12 mouse cellular contexts compared by ENCODE assay signal in genomic region chr2:160977248-160977647, GRCm38 (mm10).
A peak's percentile ranks its signal among the peaks of the same experiment; 100 is the strongest.
DNase-seq lines count a peak whose midpoint lies in the region; TF ChIP-seq lines count a peak whose summit lies in the region.
"Had no signal": no experiment of that assay in that cellular context is flagged by ENCODE, and none has a peak within 500 bp of the region (broad histone marks: within the 10 kb centered on the region; RNA-seq: fewer than 3 reads in every experiment).

No protein-coding gene starts in this region.

- no peaks in the 10 kb centered on the region for H3K79me2 ChIP-seq in MEL (ENCODE audit: control insufficient read depth, insufficient read depth, low read length, poor library complexity)

- TF ChIP-seq CTCF in layer of hippocampus, adult 2 months (conservative IDR thresholded peaks at IDR 0.05) = no peak
- no peak for TF ChIP-seq CTCF in MEL (IDR thresholded peaks at IDR 0.05 in 2 of 3, conservative IDR thresholded peaks at IDR 0.05 in 1 of 3; ENCODE audit: control insufficient read depth in 1 of 3, insufficient read depth in 1 of 3, low read depth in 2 of 3, low read length in 3 of 3, poor library complexity in 1 of 3, severe bottlenecking in 1 of 3)
- no peak for TF ChIP-seq CTCF in kidney, adult 2 months (conservative IDR thresholded peaks at IDR 0.05; ENCODE audit: insufficient read depth, insufficient read length, low read depth, low read length)

- no peak for TF ChIP-seq RAD21 in MEL (IDR thresholded peaks at IDR 0.05; ENCODE audit: low read depth, low read length)

- H3K9ac ChIP-seq in MEL (ENCODE audit: control insufficient read depth, low read depth, low read length, poor library complexity, severe bottlenecking) = no peak overlapping the region
- H3K9ac ChIP-seq: hindbrain, embryonic 15.5 days; kidney, embryonic 15.5 days; limb, embryonic 12.5 days; midbrain, embryonic 12.5 days had no signal

- H3K36me3 ChIP-seq in MEL (ENCODE audit: control insufficient read depth in 1 of 2, insufficient read depth in 2 of 2, low read length in 2 of 2) = peaks cover 11 to 18% of the 10 kb centered on the region in 2 experiments; a peak in 3 of 4 replicates
- peaks cover 3% of the 10 kb centered on the region; the same call in 1 of the 2 replicates for H3K36me3 ChIP-seq in kidney, adult 2 months (ENCODE audit: control insufficient read depth, insufficient read depth, low read length)
- H3K36me3 ChIP-seq in forebrain, embryonic 10.5 days (replicated peaks) = peaks cover 96% of the 10 kb centered on the region

- H3K27me3 ChIP-seq in MEL (ENCODE audit: control insufficient read depth in 1 of 2, insufficient read depth in 2 of 2, low read length in 2 of 2) = no peaks in the 10 kb centered on the region
- H3K27me3 ChIP-seq in kidney, adult 2 months (replicated peaks; ENCODE audit: control insufficient read depth, insufficient read depth, low read length) = no peaks in the 10 kb centered on the region
- no peaks in the 10 kb centered on the region for H3K27me3 ChIP-seq in forebrain, embryonic 10.5 days (ENCODE audit: poor library complexity, severe bottlenecking)
- H3K27me3 ChIP-seq: hindbrain, embryonic 15.5 days; kidney, embryonic 15.5 days; limb, embryonic 12.5 days; midbrain, embryonic 12.5 days had no signal

- no peak for TF ChIP-seq POLR2A in MEL (IDR thresholded peaks at IDR 0.05; ENCODE audit: control insufficient read depth in 1 of 2, insufficient read depth in 1 of 2, low read depth in 1 of 2, low read length in 2 of 2, poor library complexity in 1 of 2)
- no peak for TF ChIP-seq POLR2A in kidney, adult 2 months (IDR thresholded peaks at IDR 0.05; ENCODE audit: low read depth, low read length)

- H3K27ac ChIP-seq in layer of hippocampus, adult 2 months = 0 out of 2 replicates have a peak overlapping the region, but pooled peaks have one; percentile 12
- H3K27ac ChIP-seq in MEL (ENCODE audit: control insufficient read depth, low read depth, low read length) = no peak overlapping the region; the same call in 1 of the 2 replicates
- H3K27ac ChIP-seq in kidney, adult 2 months (ENCODE audit: insufficient read depth, low read depth, low read length) = no peak overlapping the region
- H3K27ac ChIP-seq in forebrain, embryonic 10.5 days = no peak overlapping the region
- H3K27ac ChIP-seq: hindbrain, embryonic 15.5 days; kidney, embryonic 15.5 days; limb, embryonic 12.5 days; midbrain, embryonic 12.5 days had no signal

- H3K9me3 ChIP-seq in MEL (replicated peaks; ENCODE audit: insufficient read depth, low read length) = no peaks in the 10 kb centered on the region
- H3K9me3 ChIP-seq in forebrain, embryonic 10.5 days = no peaks in the 10 kb centered on the region
- H3K9me3 ChIP-seq: hindbrain, embryonic 15.5 days; kidney, embryonic 15.5 days; limb, embryonic 12.5 days; midbrain, embryonic 12.5 days had no signal

- no peak overlapping the region for H3K4me3 ChIP-seq in layer of hippocampus, adult 2 months
- H3K4me3 ChIP-seq in MEL (ENCODE audit: control insufficient read depth in 1 of 2, insufficient read depth in 1 of 2, low read depth in 2 of 2, low read length in 2 of 2) = no peak overlapping the region
- no peak overlapping the region for H3K4me3 ChIP-seq in kidney, adult 2 months (ENCODE audit: insufficient read depth, low read depth, low read length)
- H3K4me3 ChIP-seq in forebrain, embryonic 10.5 days = no peak overlapping the region
- H3K4me3 ChIP-seq: hindbrain, embryonic 15.5 days; kidney, embryonic 15.5 days; limb, embryonic 12.5 days; midbrain, embryonic 12.5 days had no signal

- WGBS in kidney, adult 2 months = 42% methylated on average over 1 of the region's 1 CpGs
- WGBS in forebrain, embryonic 10.5 days = 98% methylated on average over 1 of the region's 1 CpGs

- no peak for DNase-seq in layer of hippocampus, adult 2 months (ENCODE audit: low spot score in 2 of 2)
- no peak for DNase-seq in layer of hippocampus, adult 9-10 months (ENCODE audit: low spot score)
- peak; percentile 80 for DNase-seq in 3T3-L1 (ENCODE audit: low read depth, low spot score)
- peak; percentile 79 for DNase-seq in MEL (ENCODE audit: low read depth, low spot score)
- peak; percentile 85 for DNase-seq in brain, adult 2 months (ENCODE audit: low read depth, low spot score)
- DNase-seq in kidney, adult 2 months = no peak
- DNase-seq in gastrocnemius, adult 8-10 months (ENCODE audit: low spot score in 2 of 2) = no peak
- DNase-seq in forebrain, embryonic 10.5 days (ENCODE audit: extremely low spot score, low spot score) = no peak

- H3K4me1 ChIP-seq in MEL (ENCODE audit: control insufficient read depth in 1 of 2, insufficient read depth in 2 of 2, low read length in 2 of 2) = peaks cover 7 to 8% of the 10 kb centered on the region in 2 experiments
- peaks cover 17% of the 10 kb centered on the region for H3K4me1 ChIP-seq in kidney, adult 2 months (ENCODE audit: control insufficient read depth, insufficient read depth, low read length)
- no peaks in the 10 kb centered on the region for H3K4me1 ChIP-seq in forebrain, embryonic 10.5 days
- H3K4me1 ChIP-seq: kidney, embryonic 15.5 days; limb, embryonic 12.5 days; midbrain, embryonic 12.5 days had no signal

- TF ChIP-seq EP300 in MEL (IDR thresholded peaks at IDR 0.05; ENCODE audit: low read depth in 1 of 2, low read length in 2 of 2) = no peak

TF ChIP-seq in MEL, 35 proteins besides CTCF, POLR2A, EP300 and RAD21:
- TF ChIP-seq MXI1 (IDR thresholded peaks at IDR 0.05; ENCODE audit: low read depth, low read length) (peak; percentile 70; the same call in 1 of the 2 replicates), GATA1 (IDR thresholded peaks at IDR 0.05; ENCODE audit: low read depth, low read length) (0 out of 2 replicates have a peak, but pooled peaks have one; percentile 9), MYC (IDR thresholded peaks at IDR 0.05; ENCODE audit: low read depth, low read length) (0 out of 2 replicates have a peak, but pooled peaks have one; percentile 25), SIN3A (IDR thresholded peaks at IDR 0.05; ENCODE audit: low read length) (peak; percentile 35), KAT2A (conservative IDR thresholded peaks at IDR 0.05; ENCODE audit: low read depth, low read length) (no peak)

Comparison
In these comparisons a context has a peak if more than half of its experiments do, and no peak if none do; other contexts are left out.
1. DNase-seq: peak in 3T3-L1 (single experiment), MEL (single experiment) and brain, adult 2 months (single experiment); none in layer of hippocampus, adult 2 months (0 of 2), layer of hippocampus, adult 9-10 months (single experiment), kidney, adult 2 months (single experiment), gastrocnemius, adult 8-10 months (0 of 2) and forebrain, embryonic 10.5 days (single experiment).